Mouse (Mus musculus) layer of hippocampus, postnatal 25 days (tissue): ENCODE data around the gene Sdr42e1. TPM values are rescaled to one million over a fixed set of nuclear protein-coding genes. Genes with fewer than 3 reads are reported as not detected.

Source experiments
- DNase-seq, 2 experiments: peaks; one replicate each; pipeline ENCODE4 v3.0.0; 2022; ENCODE audit warnings: mixed read lengths in 2 of 2, low spot score in 1 of 2; ENCODE audit errors: extremely low spot score in 1 of 2
- total RNA-seq, 2 experiments: library from RNA; stranded (reverse); gene quantifications; 2 replicates each; pipeline ENCODE4 v1.2.3; 2021

The Sdr42e1 gene
- total RNA-seq, 2 experiments from 2014 or later: 4.8 to 5.5 TPM

GRCm38 (mm10) chr8:117667349-117668124 is 6.0 kb downstream of the Sdr42e1 start:
- no peak for DNase-seq

- peak in 1 of 2 experiments; percentile 6 for DNase-seq
Observed at GRCm38 (mm10) chr8:117660358-117661031, 13.0 kb downstream of the Sdr42e1 start.

- no peak for DNase-seq
Observed at GRCm38 (mm10) chr8:117658990-117659389, 14.5 kb downstream of the Sdr42e1 start.

- no peak for DNase-seq
Observed at GRCm38 (mm10) chr8:117652318-117652717, 21.2 kb downstream of the Sdr42e1 start.

GRCm38 (mm10) chr8:117646440-117646839 is 27.0 kb downstream of the Sdr42e1 start:
- no peak for DNase-seq

GRCm38 (mm10) chr8:117646020-117646419 is 27.5 kb downstream of the Sdr42e1 start:
- DNase-seq: peak; percentile 33 to 72

- DNase-seq: no peak
Observed at GRCm38 (mm10) chr8:117645486-117645885, 28.0 kb downstream of the Sdr42e1 start.

- DNase-seq: no peak
Observed at GRCm38 (mm10) chr8:117639631-117640030, 33.9 kb downstream of the Sdr42e1 start.

GRCm38 (mm10) chr8:117637462-117637861 is 36.0 kb downstream of the Sdr42e1 start:
- no peak for DNase-seq

- DNase-seq: no peak
Observed at GRCm38 (mm10) chr8:117634406-117634805, 39.1 kb downstream of the Sdr42e1 start.

GRCm38 (mm10) chr8:117632532-117632931 is 41.0 kb downstream of the Sdr42e1 start:
- DNase-seq: no peak

GRCm38 (mm10) chr8:117627096-117627495 is 46.4 kb downstream of the Sdr42e1 start:
- no peak for DNase-seq

- DNase-seq: peak; percentile 27 to 58
Observed at GRCm38 (mm10) chr8:117626040-117626838, 47.2 kb downstream of the Sdr42e1 start.

GRCm38 (mm10) chr8:117612861-117613260 is 60.6 kb downstream of the Sdr42e1 start:
- DNase-seq: no peak

Other genes starting within 250 kb of the Sdr42e1 start
- 1 to 10 TPM; 3.8 to 4.0 TPM for gene Plcg2, start 175.4 kb downstream of the Sdr42e1 start, total RNA-seq
- gene Hsd17b2, start 28.2 kb upstream of the Sdr42e1 start, total RNA-seq: under 1 TPM in 1 of 2 experiments, not detected in 1; 0.22 TPM
- gene Mphosph6, start 128.3 kb upstream of the Sdr42e1 start, total RNA-seq: 10 to 100 TPM; 18.1 to 24.8 TPM